Comparison of ENCODE assay signal across 10 mouse cellular contexts in genomic region chr6:92533306-92534063, GRCm38 (mm10).
DNase-seq lines count a peak whose midpoint lies in the region; ATAC-seq and TF ChIP-seq lines count a peak whose summit lies in the region.
"Had no signal": no experiment of that assay in that cellular context is flagged by ENCODE, and none has a peak within 500 bp of the region (broad histone marks: within the 10 kb centered on the region; RNA-seq: fewer than 3 reads in every experiment).

No protein-coding gene starts in this region.

- 0 out of 2 replicates have a peak overlapping the region, but pooled peaks have one; percentile 1 for H3K4me3 ChIP-seq in hindbrain, postnatal 0 days (ENCODE audit: low read length)
- no peak overlapping the region for H3K4me3 ChIP-seq in hindbrain, embryonic 10.5 days
- no peak overlapping the region for H3K4me3 ChIP-seq in midbrain, postnatal 0 days (ENCODE audit: low read depth, low read length)
- H3K4me3 ChIP-seq in midbrain, embryonic 16.5 days (ENCODE audit: low read depth, low read length) = no peak overlapping the region
- peak overlapping the region; percentile 60 for H3K4me3 ChIP-seq in intestine, embryonic 16.5 days (ENCODE audit: low read length)
- peak overlapping the region; percentile 57 for H3K4me3 ChIP-seq in stomach, postnatal 0 days (ENCODE audit: low read depth, low read length)
- H3K4me3 ChIP-seq: forebrain, embryonic 12.5 days had no signal

- no peak for DNase-seq in hindbrain, postnatal 0 days (ENCODE audit: low spot score)
- DNase-seq in hindbrain, embryonic 10.5 days (ENCODE audit: low spot score) = no peak
- no peak for DNase-seq in midbrain, postnatal 0 days (ENCODE audit: low spot score)
- DNase-seq in stomach, postnatal 0 days (ENCODE audit: low spot score) = no peak
- no peak for DNase-seq in ovary, postnatal 10 days (ENCODE audit: low spot score)
- DNase-seq: lung, postnatal 10 days had no signal

- peak overlapping the region; percentile 66 for H3K4me2 ChIP-seq in hindbrain, postnatal 0 days (ENCODE audit: low read depth, low read length)
- peak overlapping the region; percentile 12; the same call in 1 of the 2 replicates for H3K4me2 ChIP-seq in midbrain, postnatal 0 days (ENCODE audit: low read depth, low read length, poor library complexity, severe bottlenecking)
- no peak overlapping the region; the same call in 1 of the 2 replicates for H3K4me2 ChIP-seq in midbrain, embryonic 16.5 days (ENCODE audit: low read length)
- peak overlapping the region; percentile 56 for H3K4me2 ChIP-seq in intestine, embryonic 16.5 days (ENCODE audit: low read depth, low read length)
- peak overlapping the region; percentile 53 for H3K4me2 ChIP-seq in stomach, postnatal 0 days (replicated peaks; ENCODE audit: low read depth)

- no peak overlapping the region for H3K27ac ChIP-seq in hindbrain, postnatal 0 days
- no peak overlapping the region for H3K27ac ChIP-seq in hindbrain, embryonic 10.5 days
- H3K27ac ChIP-seq in midbrain, postnatal 0 days (ENCODE audit: low read depth, low read length) = no peak overlapping the region
- no peak overlapping the region for H3K27ac ChIP-seq in midbrain, embryonic 16.5 days (ENCODE audit: low read length)
- H3K27ac ChIP-seq in intestine, embryonic 16.5 days (ENCODE audit: low read length) = peak overlapping the region; percentile 26
- H3K27ac ChIP-seq in stomach, postnatal 0 days (replicated peaks) = peak overlapping the region; percentile 65
- H3K27ac ChIP-seq: forebrain, embryonic 12.5 days had no signal

- WGBS in hindbrain, postnatal 0 days = 70% methylated on average over 8 of the region's 8 CpGs
- 85% methylated on average over 8 of the region's 8 CpGs for WGBS in hindbrain, embryonic 10.5 days
- 74% methylated on average over 8 of the region's 8 CpGs for whole genome bisulfite sequencing in midbrain, postnatal 0 days
- whole genome bisulfite sequencing in midbrain, embryonic 16.5 days = 76% methylated on average over 8 of the region's 8 CpGs
- WGBS in intestine, embryonic 16.5 days = 37% methylated on average over 8 of the region's 8 CpGs
- 28% methylated on average over 8 of the region's 8 CpGs for WGBS in stomach, postnatal 0 days

- no peaks in the 10 kb centered on the region for H3K9me3 ChIP-seq in hindbrain, postnatal 0 days (ENCODE audit: low read length)
- H3K9me3 ChIP-seq in hindbrain, embryonic 10.5 days = no peaks in the 10 kb centered on the region
- no peaks in the 10 kb centered on the region for H3K9me3 ChIP-seq in midbrain, postnatal 0 days (ENCODE audit: low read length)
- no peaks in the 10 kb centered on the region for H3K9me3 ChIP-seq in midbrain, embryonic 16.5 days (replicated peaks; ENCODE audit: control insufficient read depth, low read length, poor library complexity, severe bottlenecking)
- no peaks in the 10 kb centered on the region for H3K9me3 ChIP-seq in intestine, embryonic 16.5 days (ENCODE audit: control insufficient read depth, low read length)
- no peaks in the 10 kb centered on the region for H3K9me3 ChIP-seq in stomach, postnatal 0 days (ENCODE audit: control insufficient read depth, low read length)
- H3K9me3 ChIP-seq: forebrain, embryonic 12.5 days had no signal

- H3K4me1 ChIP-seq in hindbrain, postnatal 0 days (ENCODE audit: insufficient read depth, low read length) = 0 out of 2 replicates have a peak, but pooled peaks cover 5% of the 10 kb centered on the region
- peaks cover 12% of the 10 kb centered on the region for H3K4me1 ChIP-seq in hindbrain, embryonic 10.5 days (replicated peaks)
- H3K4me1 ChIP-seq in midbrain, postnatal 0 days (ENCODE audit: insufficient read depth, low read length) = peaks cover 7% of the 10 kb centered on the region
- peaks cover 14% of the 10 kb centered on the region for H3K4me1 ChIP-seq in midbrain, embryonic 16.5 days (ENCODE audit: control insufficient read depth, insufficient read depth, low read length)
- peaks cover 9% of the 10 kb centered on the region; the same call in 1 of the 2 replicates for H3K4me1 ChIP-seq in intestine, embryonic 16.5 days (ENCODE audit: control insufficient read depth, insufficient read depth, low read length)
- 0 out of 2 replicates have a peak, but pooled peaks cover 2% of the 10 kb centered on the region for H3K4me1 ChIP-seq in stomach, postnatal 0 days (replicated peaks; ENCODE audit: control insufficient read depth, insufficient read depth)

- no peak for TF ChIP-seq CTCF in hindbrain, postnatal 0 days (IDR thresholded peaks at IDR 0.05; ENCODE audit: low read depth)
- TF ChIP-seq CTCF in midbrain, postnatal 0 days (IDR thresholded peaks at IDR 0.05) = no peak
- no peak for TF ChIP-seq CTCF in stomach, postnatal 0 days (IDR thresholded peaks at IDR 0.05; ENCODE audit: low read depth)

- TF ChIP-seq EP300 in stomach, postnatal 0 days (optimal IDR thresholded peaks at IDR 0.05) = no peak

- no peaks in the 10 kb centered on the region for H3K36me3 ChIP-seq in hindbrain, postnatal 0 days (ENCODE audit: insufficient read depth, low read length)
- no peaks in the 10 kb centered on the region for H3K36me3 ChIP-seq in hindbrain, embryonic 10.5 days
- no peaks in the 10 kb centered on the region for H3K36me3 ChIP-seq in midbrain, postnatal 0 days (ENCODE audit: insufficient read depth, low read length)
- H3K36me3 ChIP-seq in midbrain, embryonic 16.5 days (ENCODE audit: control insufficient read depth, insufficient read depth, low read length) = no peaks in the 10 kb centered on the region
- H3K36me3 ChIP-seq in intestine, embryonic 16.5 days (ENCODE audit: control insufficient read depth, insufficient read depth, low read length) = no peaks in the 10 kb centered on the region
- H3K36me3 ChIP-seq in stomach, postnatal 0 days (ENCODE audit: control insufficient read depth, insufficient read depth, low read length) = no peaks in the 10 kb centered on the region
- H3K36me3 ChIP-seq: forebrain, embryonic 12.5 days had no signal

- 0 out of 2 replicates have a peak overlapping the region, but pooled peaks have one; percentile 6 for H3K9ac ChIP-seq in hindbrain, postnatal 0 days (replicated peaks; ENCODE audit: low read length)
- no peak overlapping the region for H3K9ac ChIP-seq in midbrain, postnatal 0 days (replicated peaks; ENCODE audit: low read length, poor library complexity, severe bottlenecking)
- H3K9ac ChIP-seq in midbrain, embryonic 16.5 days (ENCODE audit: low read depth, low read length) = no peak overlapping the region
- peak overlapping the region; percentile 70 for H3K9ac ChIP-seq in intestine, embryonic 16.5 days (ENCODE audit: low read depth, low read length)
- H3K9ac ChIP-seq in stomach, postnatal 0 days (ENCODE audit: low read length) = 0 out of 2 replicates have a peak overlapping the region, but pooled peaks have one; percentile 35

- no peak for ATAC-seq in hindbrain, postnatal 0 days
- no peak for ATAC-seq in midbrain, postnatal 0 days (ENCODE audit: low FRiP score)
- ATAC-seq in midbrain, embryonic 16.5 days = no peak
- ATAC-seq in intestine, embryonic 16.5 days = no peak
- ATAC-seq in stomach, postnatal 0 days (ENCODE audit: low FRiP score, low TSS enrichment) = no peak
- ATAC-seq: activated CD4-positive, CD25-positive, alpha-beta regulatory T cell, adult 4 months had no signal

- H3K27me3 ChIP-seq in hindbrain, postnatal 0 days (ENCODE audit: insufficient read depth, low read length) = no peaks in the 10 kb centered on the region
- H3K27me3 ChIP-seq in hindbrain, embryonic 10.5 days (ENCODE audit: insufficient read depth, poor library complexity, severe bottlenecking) = no peaks in the 10 kb centered on the region
- no peaks in the 10 kb centered on the region for H3K27me3 ChIP-seq in midbrain, postnatal 0 days (ENCODE audit: insufficient read depth, low read length)
- H3K27me3 ChIP-seq in midbrain, embryonic 16.5 days (ENCODE audit: control insufficient read depth, insufficient read depth, low read depth, low read length) = no peaks in the 10 kb centered on the region
- H3K27me3 ChIP-seq in intestine, embryonic 16.5 days (replicated peaks; ENCODE audit: control insufficient read depth, insufficient read depth, low read length) = no peaks in the 10 kb centered on the region
- H3K27me3 ChIP-seq in stomach, postnatal 0 days (ENCODE audit: control insufficient read depth, insufficient read depth, low read length) = no peaks in the 10 kb centered on the region
- H3K27me3 ChIP-seq: forebrain, embryonic 12.5 days had no signal

Comparison
In these comparisons a context has a peak if more than half of its experiments do, and no peak if none do; other contexts are left out.
1. H3K4me3 ChIP-seq: peak in hindbrain, postnatal 0 days (single experiment), intestine, embryonic 16.5 days (single experiment) and stomach, postnatal 0 days (single experiment); none in hindbrain, embryonic 10.5 days (single experiment), midbrain, postnatal 0 days (single experiment) and midbrain, embryonic 16.5 days (single experiment).
2. H3K27ac ChIP-seq: peak in intestine, embryonic 16.5 days (single experiment) and stomach, postnatal 0 days (single experiment); none in hindbrain, postnatal 0 days (single experiment), hindbrain, embryonic 10.5 days (single experiment), midbrain, postnatal 0 days (single experiment) and midbrain, embryonic 16.5 days (single experiment).
3. H3K9ac ChIP-seq: peak in hindbrain, postnatal 0 days (single experiment), intestine, embryonic 16.5 days (single experiment) and stomach, postnatal 0 days (single experiment); none in midbrain, postnatal 0 days (single experiment) and midbrain, embryonic 16.5 days (single experiment).